Mouse (Mus musculus) hindbrain, embryonic 12.5 days (tissue): ENCODE results near the gene Ltbp2. TPM values are rescaled to one million over a fixed set of nuclear protein-coding genes. Genes with fewer than 3 reads are reported as not detected.

Experiments
- ATAC-seq: fragments of 200-750 bp; cut with Nextera tagmentation; 2 replicates; pipeline ENCODE4 v1.8.0; 2017; ENCODE audit warnings: moderate TSS enrichment; ENCODE audit not compliant: low FRiP score
- H3K27ac ChIP-seq: fragments of 300-500 bp; sonication (generic); 2 replicates; pipeline ENCODE4 v1.5.1; 2016; ENCODE audit warnings: mild to moderate bottlenecking
- H3K27me3 ChIP-seq: fragments of 300-500 bp; sonication (generic); 2 replicates; pipeline ENCODE4 v1.6.1; 2016; ENCODE audit warnings: mild to moderate bottlenecking
- H3K36me3 ChIP-seq: fragments of 300-500 bp; sonication (generic); 2 replicates; pipeline ENCODE4 v1.6.1; 2016; ENCODE audit warnings: mild to moderate bottlenecking
- H3K4me1 ChIP-seq: fragments of 300-500 bp; sonication (generic); 2 replicates; pipeline ENCODE4 v1.6.1; 2016
- H3K4me2 ChIP-seq: fragments of 300-500 bp; sonication (generic); replicated peaks from 2 replicates; pipeline ENCODE4 v1.6.1; 2016; ENCODE audit warnings: mild to moderate bottlenecking
- H3K4me3 ChIP-seq: fragments of 300-500 bp; sonication (generic); 2 replicates; pipeline ENCODE4 v1.5.1; 2016; ENCODE audit warnings: mild to moderate bottlenecking
- H3K9ac ChIP-seq: fragments of 300-500 bp; sonication (generic); 2 replicates; pipeline ENCODE4 v1.6.1; 2016; ENCODE audit warnings: mild to moderate bottlenecking, moderate library complexity
- H3K9me3 ChIP-seq: fragments of 300-500 bp; sonication (generic); replicated peaks from 2 replicates; pipeline ENCODE4 v1.6.1; 2016; ENCODE audit warnings: mild to moderate bottlenecking
- WGBS: fragments of 180-500 bp; shearing (Covaris S2); methylation state at CpG from one replicate; pipeline ENCODE4 v1.1.7; 2016; 5-methylcytosine and 5-hydroxymethylcytosine counted together
- polyA plus RNA-seq: library from polyadenylated mRNA; unstranded; fragments of >200 nt; fragmentation: Nextera tagmentation; extraction: Ambion mirVana; gene quantifications from 2 replicates; pipeline ENCODE4 v1.2.1, GENCODE M21; 2016

Ltbp2 gene
- polyA plus RNA-seq, 1 experiment from 2014 or later = 0.45 TPM

GRCm38 (mm10) chr12:84900317-84900716, 24.0 kb upstream of the Ltbp2 start:
- Histone ChIP-seq H3K9ac (no peak overlapping the region), H3K27me3 (no peaks in the 10 kb centered on the region), H3K36me3 (no peaks in the 10 kb centered on the region), H3K4me2 (no peak overlapping the region), H3K4me3 (no peak overlapping the region), H3K9me3 (no peaks in the 10 kb centered on the region), H3K27ac (no peak overlapping the region), H3K4me1 (no peaks in the 10 kb centered on the region)
- ATAC-seq = no peak
- WGBS = 84% methylated on average over 7 of the region's 7 CpGs

GRCm38 (mm10) chr12:84897322-84897721, 21.0 kb upstream of the Ltbp2 start:
- no peak overlapping the region for H3K4me2 ChIP-seq
- H3K27ac ChIP-seq = no peak overlapping the region
- no peak overlapping the region for H3K9ac ChIP-seq
- no peaks in the 10 kb centered on the region for H3K36me3 ChIP-seq
- no peak overlapping the region for H3K4me3 ChIP-seq
- ATAC-seq = no peak
- no peaks in the 10 kb centered on the region for H3K9me3 ChIP-seq
- no peaks in the 10 kb centered on the region for H3K4me1 ChIP-seq
- H3K27me3 ChIP-seq = no peaks in the 10 kb centered on the region
- WGBS = 84% methylated on average over 5 of the region's 5 CpGs

- Histone ChIP-seq H3K27ac (no peak overlapping the region), H3K9me3 (no peaks in the 10 kb centered on the region), H3K36me3 (no peaks in the 10 kb centered on the region), H3K27me3 (no peaks in the 10 kb centered on the region), H3K4me1 (no peaks in the 10 kb centered on the region), H3K9ac (no peak overlapping the region), H3K4me2 (no peak overlapping the region), H3K4me3 (no peak overlapping the region)
- WGBS = 80% methylated on average over 6 of the region's 6 CpGs
- no peak for ATAC-seq
These were observed 19.9 kb upstream of the Ltbp2 start for GRCm38 (mm10) chr12:84896235-84896634.

GRCm38 (mm10) chr12:84893648-84894628, 17.6 kb upstream of the Ltbp2 start:
- ATAC-seq = no peak
- Histone ChIP-seq H3K4me2 (no peak overlapping the region), H3K27me3 (no peaks in the 10 kb centered on the region), H3K9me3 (no peaks in the 10 kb centered on the region), H3K4me3 (no peak overlapping the region), H3K27ac (no peak overlapping the region), H3K36me3 (no peaks in the 10 kb centered on the region), H3K9ac (no peak overlapping the region), H3K4me1 (no peaks in the 10 kb centered on the region)
- WGBS = 60% methylated on average over 9 of the region's 9 CpGs

- no peak for ATAC-seq
- Histone ChIP-seq H3K4me2 (no peak overlapping the region), H3K9me3 (no peaks in the 10 kb centered on the region), H3K27ac (no peak overlapping the region), H3K4me1 (no peaks in the 10 kb centered on the region), H3K4me3 (no peak overlapping the region), H3K9ac (no peak overlapping the region), H3K27me3 (no peaks in the 10 kb centered on the region), H3K36me3 (no peaks in the 10 kb centered on the region)
- 67% methylated on average over 15 of the region's 15 CpGs for WGBS
These were observed 14.0 kb upstream of the Ltbp2 start for GRCm38 (mm10) chr12:84890289-84890688.

- whole genome bisulfite sequencing = 77% methylated on average over 11 of the region's 11 CpGs
- no peak overlapping the region for H3K9ac ChIP-seq
- no peak overlapping the region for H3K27ac ChIP-seq
- H3K4me2 ChIP-seq = no peak overlapping the region
- H3K36me3 ChIP-seq = no peaks in the 10 kb centered on the region
- H3K27me3 ChIP-seq = no peaks in the 10 kb centered on the region
- no peaks in the 10 kb centered on the region for H3K9me3 ChIP-seq
- no peak for ATAC-seq
- H3K4me1 ChIP-seq = no peaks in the 10 kb centered on the region
- H3K4me3 ChIP-seq = no peak overlapping the region
These were observed 9.0 kb upstream of the Ltbp2 start for GRCm38 (mm10) chr12:84885107-84885876.

GRCm38 (mm10) chr12:84884423-84885076, 8.2 kb upstream of the Ltbp2 start:
- Histone ChIP-seq H3K27ac (no peak overlapping the region), H3K9ac (no peak overlapping the region), H3K4me3 (no peak overlapping the region), H3K9me3 (no peaks in the 10 kb centered on the region), H3K27me3 (peaks cover 3% of the 10 kb centered on the region; the same call in 1 of the 2 replicates), H3K4me1 (no peaks in the 10 kb centered on the region), H3K36me3 (no peaks in the 10 kb centered on the region), H3K4me2 (no peak overlapping the region)
- ATAC-seq = no peak
- 82% methylated on average over 7 of the region's 7 CpGs for WGBS

GRCm38 (mm10) chr12:84882796-84883195, 6.5 kb upstream of the Ltbp2 start:
- Histone ChIP-seq H3K27me3 (peaks cover 18% of the 10 kb centered on the region), H3K4me1 (no peaks in the 10 kb centered on the region), H3K9ac (no peak overlapping the region), H3K4me3 (no peak overlapping the region), H3K4me2 (no peak overlapping the region), H3K9me3 (no peaks in the 10 kb centered on the region), H3K27ac (no peak overlapping the region), H3K36me3 (no peaks in the 10 kb centered on the region)
- 85% methylated on average over 4 of the region's 4 CpGs for WGBS
- no peak for ATAC-seq

- ATAC-seq = no peak
- H3K27ac ChIP-seq = no peak overlapping the region
- H3K4me3 ChIP-seq = no peak overlapping the region
- H3K4me1 ChIP-seq = peaks cover 14% of the 10 kb centered on the region
- 59% methylated on average over 11 of the region's 11 CpGs for WGBS
- H3K36me3 ChIP-seq = no peaks in the 10 kb centered on the region
- no peak overlapping the region for H3K4me2 ChIP-seq
- peaks cover 46% of the 10 kb centered on the region for H3K27me3 ChIP-seq
- H3K9me3 ChIP-seq = no peaks in the 10 kb centered on the region
- H3K9ac ChIP-seq = no peak overlapping the region
These were observed 3.8 kb upstream of the Ltbp2 start for GRCm38 (mm10) chr12:84880091-84880490.

GRCm38 (mm10) chr12:84875761-84876480, 411 bp downstream of the Ltbp2 start:
- no peak for ATAC-seq
- Histone ChIP-seq H3K4me3 (peak overlapping the region; percentile 29), H3K36me3 (no peaks in the 10 kb centered on the region), H3K4me1 (peaks cover 14% of the 10 kb centered on the region), H3K27me3 (peaks cover 64% of the 10 kb centered on the region), H3K9me3 (no peaks in the 10 kb centered on the region), H3K4me2 (peak overlapping the region; percentile 50), H3K9ac (peak overlapping the region; percentile 14; the same call in 1 of the 2 replicates), H3K27ac (no peak overlapping the region)
- WGBS = 2% methylated on average over 59 of the region's 59 CpGs

- Histone ChIP-seq H3K4me2 (no peak overlapping the region), H3K9me3 (no peaks in the 10 kb centered on the region), H3K4me3 (no peak overlapping the region), H3K27ac (no peak overlapping the region), H3K4me1 (peaks cover 14% of the 10 kb centered on the region), H3K36me3 (no peaks in the 10 kb centered on the region), H3K27me3 (peaks cover 52% of the 10 kb centered on the region), H3K9ac (no peak overlapping the region)
- ATAC-seq = no peak
- WGBS = 3% methylated on average over 3 of the region's 3 CpGs
These were observed 2.9 kb downstream of the Ltbp2 start for GRCm38 (mm10) chr12:84873434-84873833.
